Mouse (Mus musculus) lung, postnatal 0 days (tissue): ENCODE data around the gene Ets2. TPM values are rescaled to one million over a fixed set of nuclear protein-coding genes. Genes with fewer than 3 reads are reported as not detected.

ENCODE experiments used
- ATAC-seq: fragments of 200-750 bp; cut with Nextera tagmentation; 2 replicates; pipeline ENCODE4 v1.8.0; 2017; ENCODE audit warnings: moderate library complexity
- DNase-seq: peaks from one replicate; pipeline ENCODE4 v3.0.0-alpha.2; 2016; ENCODE audit warnings: low spot score
- H3K27ac ChIP-seq: fragments of 300-500 bp; sonication (generic); 2 replicates; pipeline ENCODE4 v1.5.1; 2014; ENCODE audit warnings: antibody characterized with exemption, mild to moderate bottlenecking, low read length, mixed read lengths
- H3K27me3 ChIP-seq: fragments of 300-500 bp; sonication (generic); replicated peaks from 2 replicates; pipeline ENCODE4 v1.6.1; 2014; ENCODE audit warnings: low read length, mixed read lengths; ENCODE audit not compliant: insufficient read depth
- H3K36me3 ChIP-seq: fragments of 300-500 bp; sonication (generic); 2 replicates; pipeline ENCODE4 v1.6.1; 2014; ENCODE audit warnings: low read length, mixed read lengths; ENCODE audit not compliant: insufficient read depth
- H3K4me1 ChIP-seq: fragments of 300-500 bp; sonication (generic); 2 replicates; pipeline ENCODE4 v1.6.1; 2014; ENCODE audit warnings: antibody characterized with exemption, low read depth, low read length, mixed read lengths; ENCODE audit not compliant: insufficient read depth
- H3K4me2 ChIP-seq: fragments of 300-500 bp; sonication (generic); replicated peaks from 2 replicates; pipeline ENCODE4 v1.6.1; 2014; ENCODE audit warnings: low read depth, mild to moderate bottlenecking, low read length, moderate library complexity, mixed read lengths
- H3K4me3 ChIP-seq: fragments of 300-500 bp; sonication (generic); 2 replicates; pipeline ENCODE4 v1.5.1; 2014; ENCODE audit warnings: low read depth, low read length
- H3K9ac ChIP-seq: fragments of 300-500 bp; sonication (generic); replicated peaks from 2 replicates; pipeline ENCODE4 v1.6.1; 2014; ENCODE audit warnings: low read depth, mild to moderate bottlenecking
- H3K9me3 ChIP-seq: fragments of 300-500 bp; sonication (generic); 2 replicates; pipeline ENCODE4 v1.6.1; 2016; ENCODE audit warnings: low read length, mixed read lengths
- CTCF ChIP-seq: IDR thresholded peaks from 2 replicates; pipeline ENCODE4 v1.5.1; 2016; ENCODE audit warnings: antibody characterized with exemption, mild to moderate bottlenecking
- EP300 ChIP-seq: IDR thresholded peaks from 2 replicates; pipeline ENCODE4 v1.6.1; 2016; ENCODE audit warnings: antibody characterized with exemption, mild to moderate bottlenecking, control low read depth
- WGBS: fragments of 180-500 bp; shearing (Covaris S2); extraction: QIAGEN DNeasy Blood & Tissue Kit; methylation state at CpG from one replicate; pipeline ENCODE4 v1.1.7; 2014; 5-methylcytosine and 5-hydroxymethylcytosine counted together
- polyA plus RNA-seq: library from polyadenylated mRNA; unstranded; fragments of >200 nt; fragmentation: Nextera tagmentation; extraction: Ambion mirVana; gene quantifications from 2 replicates; pipeline ENCODE4 v1.2.1, GENCODE M21; 2015

The Ets2 gene
- polyA plus RNA-seq, 1 experiment from 2014 or later = 75.5 TPM

GRCm38 (mm10) chr16:95704662-95705330, 2.9 kb downstream of the Ets2 start:
- peak overlapping the region; percentile 91 for H3K4me2 ChIP-seq
- no peak for TF ChIP-seq EP300
- TF ChIP-seq CTCF = no peak
- H3K9ac ChIP-seq = peak overlapping the region; percentile 100
- H3K4me3 ChIP-seq = peak overlapping the region; percentile 99
- peaks cover 15% of the 10 kb centered on the region; the same call in 1 of the 2 replicates for H3K36me3 ChIP-seq
- H3K27ac ChIP-seq = peak overlapping the region; percentile 57
- no peaks in the 10 kb centered on the region for H3K9me3 ChIP-seq
- H3K4me1 ChIP-seq = peaks cover 28% of the 10 kb centered on the region; the same call in 1 of the 2 replicates
- ATAC-seq (no peak), DNase-seq (no peak)
- 28% methylated on average over 10 of the region's 10 CpGs for WGBS
- no peaks in the 10 kb centered on the region for H3K27me3 ChIP-seq

GRCm38 (mm10) chr16:95705771-95706170, 3.9 kb downstream of the Ets2 start:
- H3K4me2 ChIP-seq = peak overlapping the region; percentile 91
- H3K27me3 ChIP-seq = no peaks in the 10 kb centered on the region
- no peak for TF ChIP-seq CTCF
- TF ChIP-seq EP300 = no peak
- no peaks in the 10 kb centered on the region for H3K9me3 ChIP-seq
- peaks cover 28% of the 10 kb centered on the region; the same call in 1 of the 2 replicates for H3K4me1 ChIP-seq
- ATAC-seq = no peak
- peak overlapping the region; percentile 57 for H3K27ac ChIP-seq
- 69% methylated on average over 6 of the region's 6 CpGs for WGBS
- no peak for DNase-seq
- H3K4me3 ChIP-seq = peak overlapping the region; percentile 99
- H3K9ac ChIP-seq = peak overlapping the region; percentile 100
- peaks cover 25% of the 10 kb centered on the region for H3K36me3 ChIP-seq

- peak overlapping the region; percentile 91 for H3K4me2 ChIP-seq
- H3K9ac ChIP-seq = peak overlapping the region; percentile 32
Observed at GRCm38 (mm10) chr16:95708211-95709004, 6.5 kb downstream of the Ets2 start.

GRCm38 (mm10) chr16:95709175-95709574, 7.3 kb downstream of the Ets2 start:
- Histone ChIP-seq H3K36me3 (peaks cover 49% of the 10 kb centered on the region), H3K4me1 (peaks cover 28% of the 10 kb centered on the region; the same call in 1 of the 2 replicates), H3K9me3 (no peaks in the 10 kb centered on the region), H3K9ac (no peak overlapping the region), H3K27ac (peak overlapping the region; percentile 94), H3K4me3 (no peak overlapping the region), H3K4me2 (peak overlapping the region; percentile 91; the same call in 1 of the 2 replicates), H3K27me3 (no peaks in the 10 kb centered on the region)
- TF ChIP-seq CTCF (no peak), EP300 (peak; percentile 31; the same call in 1 of the 2 replicates)
- ATAC-seq = no peak
- DNase-seq = peak; percentile 72
- WGBS = 33% methylated on average over 4 of the region's 4 CpGs

More at GRCm38 (mm10) chr16:95708211-95709004, 6.5 kb downstream of the Ets2 start:
- H3K27ac ChIP-seq = peak overlapping the region; percentile 94
- H3K4me1 ChIP-seq = peaks cover 28% of the 10 kb centered on the region; the same call in 1 of the 2 replicates
- peak; percentile 78 for ATAC-seq
- DNase-seq = peak; percentile 94
- TF ChIP-seq EP300 (peak; percentile 77), CTCF (0 out of 2 replicates have a peak, but pooled peaks have one; percentile 1)
- peak overlapping the region; percentile 20; the same call in 1 of the 2 replicates for H3K4me3 ChIP-seq
- no peaks in the 10 kb centered on the region for H3K27me3 ChIP-seq
- peaks cover 43% of the 10 kb centered on the region for H3K36me3 ChIP-seq
- no peaks in the 10 kb centered on the region for H3K9me3 ChIP-seq
- 13% methylated on average over 21 of the region's 21 CpGs for WGBS

GRCm38 (mm10) chr16:95710129-95710528, 8.3 kb downstream of the Ets2 start:
- Histone ChIP-seq H3K9me3 (no peaks in the 10 kb centered on the region), H3K36me3 (peaks cover 51% of the 10 kb centered on the region), H3K9ac (no peak overlapping the region), H3K27ac (no peak overlapping the region), H3K27me3 (no peaks in the 10 kb centered on the region), H3K4me3 (no peak overlapping the region), H3K4me1 (peaks cover 22% of the 10 kb centered on the region), H3K4me2 (no peak overlapping the region)
- TF ChIP-seq EP300 = no peak
- no peak for TF ChIP-seq CTCF
- ATAC-seq = no peak
- no peak for DNase-seq
- 90% methylated on average over 6 of the region's 6 CpGs for WGBS

- no peak overlapping the region for H3K9ac ChIP-seq
- H3K4me2 ChIP-seq = no peak overlapping the region
- H3K36me3 ChIP-seq = peaks cover 66% of the 10 kb centered on the region
- ATAC-seq (no peak), DNase-seq (peak; percentile 4)
- peaks cover 8% of the 10 kb centered on the region for H3K4me1 ChIP-seq
- TF ChIP-seq CTCF (no peak), EP300 (no peak)
- H3K9me3 ChIP-seq = no peaks in the 10 kb centered on the region
- no peaks in the 10 kb centered on the region for H3K27me3 ChIP-seq
- H3K4me3 ChIP-seq = no peak overlapping the region
- no peak overlapping the region for H3K27ac ChIP-seq
- 87% methylated on average over 10 of the region's 10 CpGs for WGBS
Observed at GRCm38 (mm10) chr16:95712121-95712520, 10.2 kb downstream of the Ets2 start.
